Mouse (Mus musculus): ENCODE data around the gene Chia1.
"Not testable (repeated sequence)": the region's sequence is repeated elsewhere in the genome, so short reads cannot be mapped to it uniquely, and the experiment has no call there.

The Chia1 gene

GRCm38 (mm10) chr3:106112929-106113328, at the start of gene Chia1:
TSS of gene Chia1 (plus strand) at chr3:106113229.
- in situ Hi-C loops (cut with MboI, MseI): loop anchor here in 1 of 2 experiments (5.0 kb wide), 1 partner anchor 49 kb away; no protein-coding TSS in a partner anchor

GRCm38 (mm10) chr3:106067707-106068106, 45.3 kb upstream of the Chia1 start:
- in situ Hi-C loops (cut with MboI, MseI): loop anchor here in 1 of 2 experiments (5.0 kb wide), 1 partner anchor 75 kb away; no protein-coding TSS in a partner anchor

GRCm38 (mm10) chr3:106070994-106071393, 42.0 kb upstream of the Chia1 start:
- in situ Hi-C loops (cut with MboI, MseI): loop anchor here in 1 of 2 experiments (10.0 kb wide), 1 partner anchor 956 kb away; no protein-coding TSS in a partner anchor

- in situ Hi-C loops (cut with MboI, MseI): loop anchor here in 1 of 2 experiments (10.0 kb wide), 1 partner anchor 960 kb away; no protein-coding TSS in a partner anchor
These were observed 38.2 kb upstream of the Chia1 start for GRCm38 (mm10) chr3:106074824-106075223.

GRCm38 (mm10) chr3:106126999-106127398, 14.0 kb downstream of the Chia1 start:
- in situ Hi-C loops (cut with MboI, MseI): loop anchor here in 1 of 2 experiments (5.0 kb wide), 1 partner anchor 180 kb away; no protein-coding TSS in a partner anchor

GRCm38 (mm10) chr3:106128807-106129493, 15.9 kb downstream of the Chia1 start:
- in situ Hi-C loops (cut with MboI, MseI): loop anchor here in 1 of 2 experiments (5.0 kb wide), 1 partner anchor 178 kb away; no protein-coding TSS in a partner anchor

GRCm38 (mm10) chr3:106131690-106132089, 18.7 kb downstream of the Chia1 start:
- in situ Hi-C loops (cut with MboI, MseI): no loop called here

GRCm38 (mm10) chr3:106144081-106144480, 31.1 kb downstream of the Chia1 start:
- in situ Hi-C loops (cut with MboI, MseI): no loop called here

GRCm38 (mm10) chr3:106154413-106154812, 41.4 kb downstream of the Chia1 start:
- in situ Hi-C loops (cut with MboI, MseI): loop anchor here in 1 of 2 experiments (10.0 kb wide), 1 partner anchor 760 kb away; no protein-coding TSS in a partner anchor

- in situ Hi-C loops (cut with MboI, MseI): loop anchor here in 1 of 2 experiments (5.0 kb wide), 1 partner anchor 50 kb away; the partner anchor contains the start of gene Chil4
These were observed 54.4 kb downstream of the Chia1 start, which contains the start of gene Chil3 for GRCm38 (mm10) chr3:106167464-106167863. TSS of gene Chil3 (minus strand) at chr3:106167564.

- in situ Hi-C loops (cut with MboI, MseI): no loop called here
These were observed 57.6 kb downstream of the Chia1 start for GRCm38 (mm10) chr3:106170522-106171053.

- in situ Hi-C loops (cut with MboI, MseI): no loop called here
These were observed 58.2 kb downstream of the Chia1 start for GRCm38 (mm10) chr3:106171135-106171731.

GRCm38 (mm10) chr3:106172506-106172905, 59.5 kb downstream of the Chia1 start:
- in situ Hi-C loops (cut with MboI, MseI): not testable (repeated sequence)

- in situ Hi-C loops (cut with MboI, MseI): not testable (repeated sequence)
These were observed 61.9 kb downstream of the Chia1 start for GRCm38 (mm10) chr3:106174971-106175370.

GRCm38 (mm10) chr3:106177509-106178189, 64.6 kb downstream of the Chia1 start:
- in situ Hi-C loops (cut with MboI, MseI): no loop called here
